Mouse (Mus musculus): ENCODE measurements at regions not wholly inside any gene's neighbourhood (a gene's known extent, or its start where the extent isn't known, plus 50 kb on each side); places are given as distances from the start of the nearest gene placed in this dataset.
A peak's percentile ranks its signal among the peaks of the same experiment; 100 is the strongest.

- Histone ChIP-seq H3K4me1 (ENCODE audit: control insufficient read depth, insufficient read depth, low read length) (no peaks in the 10 kb centered on the region), H3K4me3 (replicated peaks; ENCODE audit: insufficient read depth, low read depth, low read length) (no peak overlapping the region), H3K27ac (ENCODE audit: insufficient read depth, low read length) (no peak overlapping the region), H3K27me3 (ENCODE audit: control insufficient read depth, insufficient read depth, low read length) (no peaks in the 10 kb centered on the region; the same call in 1 of the 2 replicates)
- DNase-seq = no peak
- no peak for TF ChIP-seq CTCF (IDR thresholded peaks at IDR 0.05; ENCODE audit: borderline replicate concordance, insufficient read depth, low read depth, low read length)
- TF ChIP-seq POLR2A (IDR thresholded peaks at IDR 0.05; ENCODE audit: borderline replicate concordance, insufficient read depth, low read length) = no peak
- WGBS = 31% methylated on average over 1 of the region's 1 CpGs
Observed at GRCm38 (mm10) chr14:79902355-79902754, 81.5 kb upstream of the Olfm4 start.

GRCm38 (mm10) chr14:79898240-79898639, 85.6 kb upstream of the Olfm4 start:
- no peaks in the 10 kb centered on the region; the same call in 1 of the 2 replicates for H3K27me3 ChIP-seq (ENCODE audit: control insufficient read depth, insufficient read depth, low read length)
- no peaks in the 10 kb centered on the region for H3K4me1 ChIP-seq (ENCODE audit: control insufficient read depth, insufficient read depth, low read length)
- WGBS = 53% methylated on average over 5 of the region's 5 CpGs
- no peak for DNase-seq
- H3K4me3 ChIP-seq (replicated peaks; ENCODE audit: insufficient read depth, low read depth, low read length) = no peak overlapping the region
- no peak for TF ChIP-seq POLR2A (IDR thresholded peaks at IDR 0.05; ENCODE audit: borderline replicate concordance, insufficient read depth, low read length)
- no peak for TF ChIP-seq CTCF (IDR thresholded peaks at IDR 0.05; ENCODE audit: borderline replicate concordance, insufficient read depth, low read depth, low read length)
- no peak overlapping the region for H3K27ac ChIP-seq (ENCODE audit: insufficient read depth, low read length)

- H3K4me1 ChIP-seq (ENCODE audit: control insufficient read depth, insufficient read depth, low read length) = no peaks in the 10 kb centered on the region
- 76% methylated on average over 4 of the region's 4 CpGs for WGBS
- no peak overlapping the region for H3K27ac ChIP-seq (ENCODE audit: insufficient read depth, low read length)
- DNase-seq = no peak
- no peak overlapping the region for H3K4me3 ChIP-seq (replicated peaks; ENCODE audit: insufficient read depth, low read depth, low read length)
- TF ChIP-seq CTCF (IDR thresholded peaks at IDR 0.05; ENCODE audit: borderline replicate concordance, insufficient read depth, low read depth, low read length) = no peak
- no peak for TF ChIP-seq POLR2A (IDR thresholded peaks at IDR 0.05; ENCODE audit: borderline replicate concordance, insufficient read depth, low read length)
- H3K27me3 ChIP-seq (ENCODE audit: control insufficient read depth, insufficient read depth, low read length) = no peaks in the 10 kb centered on the region
Observed at GRCm38 (mm10) chr14:79893241-79893640, 90.6 kb upstream of the Olfm4 start.

- no peak overlapping the region for H3K27ac ChIP-seq (ENCODE audit: insufficient read depth, low read length)
- DNase-seq = peak in 1 of 2 experiments; percentile 69
- WGBS = 9% methylated on average over 2 of the region's 2 CpGs
- no peaks in the 10 kb centered on the region for H3K4me1 ChIP-seq (ENCODE audit: control insufficient read depth, insufficient read depth, low read length)
- peak overlapping the region; percentile 8 for H3K4me3 ChIP-seq (replicated peaks; ENCODE audit: insufficient read depth, low read depth, low read length)
- H3K27me3 ChIP-seq (ENCODE audit: control insufficient read depth, insufficient read depth, low read length) = no peaks in the 10 kb centered on the region
- TF ChIP-seq CTCF (IDR thresholded peaks at IDR 0.05; ENCODE audit: borderline replicate concordance, insufficient read depth, low read depth, low read length) = no peak
- no peak for TF ChIP-seq POLR2A (IDR thresholded peaks at IDR 0.05; ENCODE audit: borderline replicate concordance, insufficient read depth, low read length)
Observed at GRCm38 (mm10) chr14:79890682-79891081, 93.2 kb upstream of the Olfm4 start.

- no peak for TF ChIP-seq POLR2A (IDR thresholded peaks at IDR 0.05; ENCODE audit: borderline replicate concordance, insufficient read depth, low read length)
- no peak for TF ChIP-seq CTCF (IDR thresholded peaks at IDR 0.05; ENCODE audit: borderline replicate concordance, insufficient read depth, low read depth, low read length)
- 68% methylated on average over 4 of the region's 4 CpGs for WGBS
Observed at GRCm38 (mm10) chr14:79890280-79890679, 93.6 kb upstream of the Olfm4 start.

GRCm38 (mm10) chr14:79883487-79883886, 100.4 kb upstream of the Olfm4 start:
- Histone ChIP-seq H3K4me1 (ENCODE audit: control insufficient read depth, insufficient read depth, low read length) (no peaks in the 10 kb centered on the region; the same call in 1 of the 2 replicates), H3K27me3 (ENCODE audit: control insufficient read depth, insufficient read depth, low read length) (no peaks in the 10 kb centered on the region; the same call in 1 of the 2 replicates), H3K27ac (ENCODE audit: insufficient read depth, low read length) (no peak overlapping the region), H3K4me3 (replicated peaks; ENCODE audit: insufficient read depth, low read depth, low read length) (no peak overlapping the region)
- no peak for DNase-seq
- WGBS = 65% methylated on average over 7 of the region's 7 CpGs
- TF ChIP-seq CTCF (IDR thresholded peaks at IDR 0.05; ENCODE audit: borderline replicate concordance, insufficient read depth, low read depth, low read length) (no peak), POLR2A (IDR thresholded peaks at IDR 0.05; ENCODE audit: borderline replicate concordance, insufficient read depth, low read length) (no peak)

More at GRCm38 (mm10) chr14:79890280-79890679, 93.6 kb upstream of the Olfm4 start:
- Histone ChIP-seq H3K4me3 (replicated peaks; ENCODE audit: insufficient read depth, low read depth, low read length) (no peak overlapping the region), H3K27ac (ENCODE audit: insufficient read depth, low read length) (no peak overlapping the region), H3K4me1 (ENCODE audit: control insufficient read depth, insufficient read depth, low read length) (no peaks in the 10 kb centered on the region), H3K27me3 (ENCODE audit: control insufficient read depth, insufficient read depth, low read length) (no peaks in the 10 kb centered on the region)
- no peak for DNase-seq

- no peak for DNase-seq
- Histone ChIP-seq H3K4me1 (ENCODE audit: control insufficient read depth, insufficient read depth, low read length) (no peaks in the 10 kb centered on the region; the same call in 1 of the 2 replicates), H3K27ac (ENCODE audit: insufficient read depth, low read length) (no peak overlapping the region), H3K27me3 (ENCODE audit: control insufficient read depth, insufficient read depth, low read length) (no peaks in the 10 kb centered on the region; the same call in 1 of the 2 replicates), H3K4me3 (replicated peaks; ENCODE audit: insufficient read depth, low read depth, low read length) (no peak overlapping the region)
- 70% methylated on average over 9 of the region's 9 CpGs for WGBS
- no peak for TF ChIP-seq POLR2A (IDR thresholded peaks at IDR 0.05; ENCODE audit: borderline replicate concordance, insufficient read depth, low read length)
- no peak for TF ChIP-seq CTCF (IDR thresholded peaks at IDR 0.05; ENCODE audit: borderline replicate concordance, insufficient read depth, low read depth, low read length)
Observed at GRCm38 (mm10) chr14:79881726-79882125, 102.2 kb upstream of the Olfm4 start.

- Histone ChIP-seq H3K4me1 (ENCODE audit: control insufficient read depth, insufficient read depth, low read length) (no peaks in the 10 kb centered on the region; the same call in 1 of the 2 replicates), H3K27me3 (ENCODE audit: control insufficient read depth, insufficient read depth, low read length) (no peaks in the 10 kb centered on the region; the same call in 1 of the 2 replicates), H3K4me3 (replicated peaks; ENCODE audit: insufficient read depth, low read depth, low read length) (no peak overlapping the region), H3K27ac (ENCODE audit: insufficient read depth, low read length) (no peak overlapping the region)
- TF ChIP-seq POLR2A (IDR thresholded peaks at IDR 0.05; ENCODE audit: borderline replicate concordance, insufficient read depth, low read length) (no peak), CTCF (IDR thresholded peaks at IDR 0.05; ENCODE audit: borderline replicate concordance, insufficient read depth, low read depth, low read length) (no peak)
- DNase-seq = no peak
- 72% methylated on average over 5 of the region's 5 CpGs for WGBS
Observed at GRCm38 (mm10) chr14:79880065-79880755, 103.7 kb upstream of the Olfm4 start.
